Comparison of ENCODE assay signal across 7 mouse cellular contexts in the genomic region with DNA sequence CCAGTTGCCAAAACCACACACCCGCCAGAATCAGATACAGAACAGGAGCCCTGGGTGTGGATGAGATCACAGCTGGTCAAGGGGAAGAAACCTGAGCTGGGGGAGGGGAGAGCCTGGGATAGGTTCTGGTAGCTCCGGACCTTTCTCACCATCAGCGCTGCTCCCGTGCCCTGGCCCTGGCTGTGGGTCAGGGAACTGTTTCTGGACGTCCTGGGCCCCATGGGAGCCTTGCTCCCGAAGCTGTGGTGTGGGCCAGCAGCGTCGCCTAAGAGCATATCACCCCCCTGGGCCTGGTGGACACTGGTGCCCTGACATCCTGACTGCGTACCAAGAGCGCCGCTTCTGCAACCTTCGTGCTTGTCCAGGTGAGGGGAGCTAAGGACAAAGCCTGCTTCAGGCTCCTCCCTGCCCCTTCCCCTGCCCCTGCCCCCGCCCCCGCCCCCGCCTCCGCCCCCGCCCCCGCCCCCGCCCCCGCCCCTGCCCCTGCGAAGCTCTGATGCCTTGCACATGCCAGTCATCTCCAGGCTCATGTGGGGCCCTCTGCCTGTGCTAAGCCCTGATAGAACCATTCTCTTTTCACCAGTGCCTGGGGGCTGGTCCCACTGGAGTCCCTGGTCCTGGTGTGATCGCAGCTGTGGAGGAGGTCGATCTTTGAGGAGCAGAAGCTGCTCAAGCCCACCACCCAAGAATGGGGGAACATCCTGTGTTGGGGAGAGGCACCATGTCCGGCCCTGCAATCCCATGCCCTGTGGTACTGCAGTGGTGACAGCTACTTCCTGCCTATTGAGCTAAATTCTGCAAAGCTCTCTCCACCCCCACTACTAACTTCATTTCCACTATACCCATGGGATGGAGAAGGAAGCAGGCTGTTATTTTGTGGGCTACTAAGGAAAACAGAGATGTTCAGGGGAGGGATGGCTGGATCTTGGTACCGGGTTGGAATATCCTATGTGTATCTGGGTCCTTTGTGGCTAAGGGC. TPM values are rescaled to one million over a fixed set of nuclear protein-coding genes. Genes with fewer than 3 reads are reported as not detected.
DNase-seq lines count a peak whose midpoint lies in the region; ATAC-seq lines count a peak whose summit lies in the region.

No protein-coding gene starts in this region.

- DNase-seq in hindbrain, embryonic 10.5 days (ENCODE audit: low spot score) = peak; percentile 58
- no peak for DNase-seq in left cerebral cortex, adult 18-20 months (ENCODE audit: low spot score in 2 of 2)

- peaks cover 4% of the 10 kb centered on the region; the same call in 1 of the 2 replicates for H3K4me1 ChIP-seq in forebrain, embryonic 13.5 days
- H3K4me1 ChIP-seq in hindbrain, embryonic 10.5 days (replicated peaks) = peaks cover 44% of the 10 kb centered on the region
- peaks cover 16% of the 10 kb centered on the region for H3K4me1 ChIP-seq in liver, embryonic 12.5 days
- 0 out of 2 replicates have a peak, but pooled peaks cover 4% of the 10 kb centered on the region for H3K4me1 ChIP-seq in stomach, embryonic 16.5 days (ENCODE audit: control insufficient read depth, insufficient read depth, low read length)

- no peaks in the 10 kb centered on the region for H3K36me3 ChIP-seq in forebrain, embryonic 13.5 days (ENCODE audit: poor library complexity, severe bottlenecking)
- no peaks in the 10 kb centered on the region for H3K36me3 ChIP-seq in hindbrain, embryonic 10.5 days
- no peaks in the 10 kb centered on the region for H3K36me3 ChIP-seq in liver, embryonic 12.5 days
- H3K36me3 ChIP-seq in stomach, embryonic 16.5 days (ENCODE audit: control insufficient read depth, insufficient read depth, low read length) = no peaks in the 10 kb centered on the region

- peak; percentile 30 for ATAC-seq in common myeloid progenitor, adult 5-6 weeks (replicated peaks; ENCODE audit: low read depth, poor library complexity, severe bottlenecking)
- peak; percentile 58; the same call in 1 of the 2 replicates for ATAC-seq in forebrain, embryonic 13.5 days
- no peak for ATAC-seq in liver, embryonic 12.5 days
- no peak; the same call in 1 of the 2 replicates for ATAC-seq in stomach, embryonic 16.5 days (ENCODE audit: insufficient read depth, low FRiP score)
- ATAC-seq in monocyte, adult 5-6 weeks (replicated peaks; ENCODE audit: insufficient number of reproducible peaks, low FRiP score, low TSS enrichment, poor library complexity, severe bottlenecking) = no peak

- no peak overlapping the region for H3K27ac ChIP-seq in forebrain, embryonic 13.5 days
- H3K27ac ChIP-seq in hindbrain, embryonic 10.5 days = peak overlapping the region; percentile 85
- no peak overlapping the region for H3K27ac ChIP-seq in liver, embryonic 12.5 days
- H3K27ac ChIP-seq in stomach, embryonic 16.5 days (ENCODE audit: low read length) = no peak overlapping the region

- no peaks in the 10 kb centered on the region for H3K27me3 ChIP-seq in forebrain, embryonic 13.5 days
- H3K27me3 ChIP-seq in hindbrain, embryonic 10.5 days (ENCODE audit: insufficient read depth, poor library complexity, severe bottlenecking) = peaks cover 19% of the 10 kb centered on the region
- peaks cover 31% of the 10 kb centered on the region; the same call in 1 of the 2 replicates for H3K27me3 ChIP-seq in liver, embryonic 12.5 days (replicated peaks)
- no peaks in the 10 kb centered on the region for H3K27me3 ChIP-seq in stomach, embryonic 16.5 days (ENCODE audit: control insufficient read depth, insufficient read depth, low read length)

- 15% methylated on average over 17 of the region's 25 CpGs for WGBS in forebrain, embryonic 13.5 days
- 13% methylated on average over 19 of the region's 25 CpGs for WGBS in hindbrain, embryonic 10.5 days
- 9% methylated on average over 20 of the region's 25 CpGs for WGBS in liver, embryonic 12.5 days (ENCODE audit: insufficient replicate concordance)
- 11% methylated on average over 20 of the region's 25 CpGs for WGBS in stomach, embryonic 16.5 days

- no peak overlapping the region; the same call in 1 of the 2 replicates for H3K9ac ChIP-seq in forebrain, embryonic 13.5 days
- no peak overlapping the region for H3K9ac ChIP-seq in liver, embryonic 12.5 days
- peak overlapping the region; percentile 56 for H3K9ac ChIP-seq in stomach, embryonic 16.5 days (ENCODE audit: low read length)

- peak overlapping the region; percentile 47 for H3K4me2 ChIP-seq in forebrain, embryonic 13.5 days
- H3K4me2 ChIP-seq in liver, embryonic 12.5 days = peak overlapping the region; percentile 41
- H3K4me2 ChIP-seq in stomach, embryonic 16.5 days (ENCODE audit: low read depth, low read length) = peak overlapping the region; percentile 50

- H3K4me3 ChIP-seq in forebrain, embryonic 13.5 days = no peak overlapping the region
- H3K4me3 ChIP-seq in hindbrain, embryonic 10.5 days = peak overlapping the region; percentile 44
- H3K4me3 ChIP-seq in liver, embryonic 12.5 days = no peak overlapping the region
- peak overlapping the region; percentile 29 for H3K4me3 ChIP-seq in stomach, embryonic 16.5 days (replicated peaks; ENCODE audit: low read length)

- H3K9me3 ChIP-seq in forebrain, embryonic 13.5 days (replicated peaks) = no peaks in the 10 kb centered on the region
- no peaks in the 10 kb centered on the region for H3K9me3 ChIP-seq in hindbrain, embryonic 10.5 days
- no peaks in the 10 kb centered on the region for H3K9me3 ChIP-seq in liver, embryonic 12.5 days (replicated peaks)
- no peaks in the 10 kb centered on the region for H3K9me3 ChIP-seq in stomach, embryonic 16.5 days (replicated peaks; ENCODE audit: control insufficient read depth, low read length)

RNA-seq across cellular contexts. Expression of gene Sspo, which starts 40.0 kb away (rescaled TPM):
- not detected in 2 replicates for total RNA-seq in common myeloid progenitor, adult 5-6 weeks (2017)
- polyA plus RNA-seq in forebrain, embryonic 13.5 days (2015; fragmentation: Nextera tagmentation; extraction: Ambion mirVana) = 0.24 and 0.25 TPM in 2 replicates
- 0.50 and 0.64 TPM in 2 replicates for polyA plus RNA-seq in hindbrain, embryonic 10.5 days (2016; fragmentation: Nextera tagmentation; extraction: Ambion mirVana)
- 0.04 TPM in 1 of 2 replicates, not detected in the other for polyA plus RNA-seq in liver, embryonic 12.5 days (2016; fragmentation: Nextera tagmentation; extraction: Ambion mirVana)
- 0.14 and 0.89 TPM in 2 replicates for polyA plus RNA-seq in stomach, embryonic 16.5 days (2015; fragmentation: Nextera tagmentation; extraction: Ambion mirVana)
- 1 to 10 TPM in 1 of 2 experiments, under 1 TPM in 1; 0.16 to 1.1 TPM for total RNA-seq in left cerebral cortex, adult 18-20 months (2021)
- 0.10 to 2.7 TPM (median 0.39 TPM) in 3 replicates for total RNA-seq in monocyte, adult 5-6 weeks (2017)

RNA-seq across cellular contexts. Expression of gene Zfp467, which starts 42.4 kb away (rescaled TPM):
- total RNA-seq in common myeloid progenitor, adult 5-6 weeks (2017) = 1.8 and 2.8 TPM in 2 replicates
- polyA plus RNA-seq in forebrain, embryonic 13.5 days (2015; fragmentation: Nextera tagmentation; extraction: Ambion mirVana) = 23.9 and 25.6 TPM in 2 replicates
- polyA plus RNA-seq in hindbrain, embryonic 10.5 days (2016; fragmentation: Nextera tagmentation; extraction: Ambion mirVana) = 12.4 and 16.2 TPM in 2 replicates
- polyA plus RNA-seq in liver, embryonic 12.5 days (2016; fragmentation: Nextera tagmentation; extraction: Ambion mirVana) = 2.9 and 3.9 TPM in 2 replicates
- polyA plus RNA-seq in stomach, embryonic 16.5 days (2015; fragmentation: Nextera tagmentation; extraction: Ambion mirVana) = 24.1 and 24.4 TPM in 2 replicates
- total RNA-seq in left cerebral cortex, adult 18-20 months (2021) = 10 to 100 TPM; 30.9 to 31.6 TPM
- total RNA-seq in monocyte, adult 5-6 weeks (2017) = 5.4 to 17.3 TPM (median 17.0 TPM) in 3 replicates

RNA-seq across cellular contexts. Expression of gene Atp6v0e2, which starts 49.4 kb away (rescaled TPM):
- 2.1 TPM in 1 of 2 replicates, not detected in the other for total RNA-seq in common myeloid progenitor, adult 5-6 weeks (2017)
- 122 and 137 TPM in 2 replicates for polyA plus RNA-seq in forebrain, embryonic 13.5 days (2015; fragmentation: Nextera tagmentation; extraction: Ambion mirVana)
- polyA plus RNA-seq in hindbrain, embryonic 10.5 days (2016; fragmentation: Nextera tagmentation; extraction: Ambion mirVana) = 45.7 and 62.2 TPM in 2 replicates
- 1.8 and 2.3 TPM in 2 replicates for polyA plus RNA-seq in liver, embryonic 12.5 days (2016; fragmentation: Nextera tagmentation; extraction: Ambion mirVana)
- 23.3 and 25.7 TPM in 2 replicates for polyA plus RNA-seq in stomach, embryonic 16.5 days (2015; fragmentation: Nextera tagmentation; extraction: Ambion mirVana)
- 100 to 1,000 TPM; 423 to 437 TPM for total RNA-seq in left cerebral cortex, adult 18-20 months (2021)
- total RNA-seq in monocyte, adult 5-6 weeks (2017) = 1.8 TPM in 1 of 3 replicates, not detected in the others

Comparison
In these comparisons a context has a peak if more than half of its experiments do, and no peak if none do; other contexts are left out.
1. ATAC-seq: peak in common myeloid progenitor, adult 5-6 weeks (single experiment) and forebrain, embryonic 13.5 days (single experiment); none in liver, embryonic 12.5 days (single experiment), stomach, embryonic 16.5 days (single experiment) and monocyte, adult 5-6 weeks (single experiment).
2. H3K4me3 ChIP-seq: peak in hindbrain, embryonic 10.5 days (single experiment) and stomach, embryonic 16.5 days (single experiment); none in forebrain, embryonic 13.5 days (single experiment) and liver, embryonic 12.5 days (single experiment).
3. Peak in every context shown above with its lines, with median percentiles within 50 percentile points of each other: H3K4me2 ChIP-seq.